Mouse (Mus musculus): ENCODE measurements around the gene Vps37b. TPM values are rescaled to one million over a fixed set of nuclear protein-coding genes. Genes with fewer than 3 reads are reported as not detected.

Gene Vps37b
- polyA plus RNA-seq (2015; fragmentation: Nextera tagmentation; extraction: Ambion mirVana): 106 and 109 TPM in 2 replicates

DNA sequence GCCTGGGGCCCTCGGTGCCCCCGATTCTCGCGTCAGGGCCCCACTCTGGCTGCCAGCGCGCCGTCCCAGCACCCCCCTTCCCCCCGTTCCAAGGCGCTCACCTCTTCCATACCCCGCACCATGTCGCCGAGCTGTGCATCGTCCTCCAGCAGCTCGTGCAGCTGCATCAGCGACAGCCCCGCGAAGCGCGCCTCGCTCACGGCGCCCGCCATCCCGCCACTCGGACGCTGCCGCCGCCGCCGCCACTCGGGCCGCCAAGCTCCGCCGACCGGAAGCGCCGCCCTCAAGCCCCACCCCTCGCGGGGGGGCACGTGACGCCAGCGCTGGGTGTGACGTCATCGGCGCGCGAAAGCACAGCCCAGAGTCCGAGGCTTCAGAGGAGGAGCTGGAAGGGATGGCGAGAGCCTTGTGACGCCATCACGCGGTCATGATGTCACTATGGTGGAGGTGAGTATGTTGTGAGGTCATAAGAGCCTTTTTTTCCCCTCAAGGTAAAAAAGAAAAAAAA, at the start of gene Vps37b:
Gene Vps37b (minus strand): TSS at position 270 of the 508 bp plus-strand sequence.
- peak within 1 kb of the TSS; percentile 96 for H3K9ac ChIP-seq (replicated peaks)
- H3K27ac ChIP-seq (replicated peaks): peak within 1 kb of the TSS; percentile 95
- peak; percentile 74 for ATAC-seq (replicated peaks)
- no peaks in the 10 kb centered on the region for H3K27me3 ChIP-seq
- peaks cover 44% of the 10 kb centered on the region for H3K4me1 ChIP-seq
- WGBS: under 1% methylated on average over 51 of the region's 52 CpGs
- peak within 1 kb of the TSS; percentile 62 for H3K4me2 ChIP-seq (replicated peaks)
- no peaks in the 10 kb centered on the region for H3K36me3 ChIP-seq
- H3K4me3 ChIP-seq: peak within 1 kb of the TSS; percentile 90
- H3K9me3 ChIP-seq: no peaks in the 10 kb centered on the region

DNA sequence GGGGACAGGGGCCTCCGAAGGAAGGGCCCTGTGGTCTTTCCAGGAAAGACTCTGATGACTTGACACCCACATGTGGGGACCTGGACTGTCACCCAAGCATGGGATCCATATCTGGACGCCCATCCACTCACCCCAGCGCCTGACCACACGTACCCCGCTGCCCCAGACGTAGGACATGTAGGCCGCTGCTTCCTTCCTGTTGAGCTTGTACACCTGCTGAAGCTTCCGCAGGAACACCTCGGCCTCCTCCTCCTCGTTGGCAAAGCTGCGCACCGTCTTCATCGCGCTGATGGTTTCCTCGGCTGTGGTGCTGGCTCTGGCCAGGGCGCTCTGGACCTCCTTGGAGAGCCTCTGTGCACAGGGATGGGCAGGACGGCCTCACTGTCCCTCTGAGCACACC, 47.8 kb upstream of the Vps37b start:
- H3K27ac ChIP-seq (replicated peaks): no peak overlapping the region
- peaks cover 41% of the 10 kb centered on the region for H3K4me1 ChIP-seq
- H3K4me2 ChIP-seq (replicated peaks): no peak overlapping the region
- H3K4me3 ChIP-seq: no peak overlapping the region
- 93% methylated on average over 17 of the region's 17 CpGs for WGBS
- no peaks in the 10 kb centered on the region for H3K36me3 ChIP-seq
- H3K9ac ChIP-seq (replicated peaks): no peak overlapping the region
- no peaks in the 10 kb centered on the region for H3K27me3 ChIP-seq
- H3K9me3 ChIP-seq: no peaks in the 10 kb centered on the region
- no peak for ATAC-seq (replicated peaks)

DNA sequence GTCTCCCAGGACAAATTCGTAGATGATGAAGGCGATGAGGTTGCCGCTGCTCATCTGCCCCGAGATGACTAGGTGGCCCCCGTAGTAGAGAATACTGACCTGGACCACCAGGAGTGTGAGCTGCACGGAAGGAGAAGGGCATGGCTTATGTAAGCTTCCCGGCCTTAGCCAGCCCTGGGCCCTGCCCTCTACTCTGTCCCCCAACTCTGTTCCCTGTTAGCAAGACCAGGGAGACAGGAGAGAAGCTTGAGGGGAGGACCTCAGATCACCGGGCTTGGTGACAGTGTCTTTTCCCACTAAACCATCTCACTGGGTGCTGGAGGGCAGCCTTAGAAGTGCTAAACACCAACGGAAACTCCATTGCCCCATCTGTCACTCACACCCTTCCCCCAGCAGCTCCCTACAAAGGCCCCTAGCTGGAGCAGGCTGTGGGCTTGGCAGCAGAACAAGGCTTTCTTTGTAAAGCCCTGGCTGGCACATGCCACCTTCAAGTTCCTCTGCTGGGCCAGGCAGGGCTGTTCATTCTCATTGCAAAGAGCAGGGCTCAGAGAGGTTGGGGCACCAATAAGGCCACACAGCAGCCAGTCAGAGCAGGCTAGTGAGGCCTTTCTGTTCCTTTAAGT, 46.8 kb upstream of the Vps37b start:
- Histone ChIP-seq H3K36me3 (no peaks in the 10 kb centered on the region), H3K27ac (replicated peaks) (peak overlapping the region; percentile 90), H3K4me2 (replicated peaks) (peak overlapping the region; percentile 30), H3K4me3 (no peak overlapping the region), H3K9me3 (no peaks in the 10 kb centered on the region), H3K4me1 (peaks cover 38% of the 10 kb centered on the region), H3K9ac (replicated peaks) (peak overlapping the region; percentile 19; the same call in 1 of the 2 replicates), H3K27me3 (no peaks in the 10 kb centered on the region)
- WGBS: 35% methylated on average over 9 of the region's 9 CpGs
- ATAC-seq (replicated peaks): peak; percentile 88

DNA sequence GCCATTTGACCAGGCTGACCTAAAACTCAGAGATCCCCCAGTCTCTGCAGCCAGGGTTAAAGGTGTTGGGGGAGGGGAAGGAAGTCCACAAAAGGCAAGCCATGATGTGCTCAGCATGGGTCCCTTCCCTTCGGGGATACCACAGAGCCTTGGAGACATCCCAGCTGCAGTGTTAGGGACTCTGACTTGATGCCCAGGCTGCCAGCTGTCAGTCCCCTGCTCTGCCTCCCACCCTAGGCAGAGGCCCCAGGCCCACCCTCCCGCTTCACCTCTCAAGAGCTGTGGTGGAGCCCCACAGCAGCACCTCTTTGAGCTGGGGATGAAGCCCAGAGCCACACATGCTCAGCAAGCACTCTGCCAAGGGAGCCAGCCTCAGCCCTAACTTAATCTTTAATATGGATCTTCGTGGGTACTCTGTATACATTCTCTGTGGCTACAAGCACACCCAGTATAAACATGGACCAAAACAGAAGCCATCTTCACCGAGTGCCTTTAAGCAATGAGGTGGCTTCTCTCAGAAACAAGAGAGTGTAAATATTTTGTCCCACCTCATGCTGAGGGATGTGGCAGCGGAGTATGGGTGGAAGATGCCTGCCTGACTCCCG, 45.9 kb upstream of the Vps37b start:
- Histone ChIP-seq H3K4me3 (no peak overlapping the region), H3K36me3 (no peaks in the 10 kb centered on the region), H3K27ac (replicated peaks) (peak overlapping the region; percentile 90), H3K4me1 (peaks cover 42% of the 10 kb centered on the region), H3K4me2 (replicated peaks) (peak overlapping the region; percentile 30; the same call in 1 of the 2 replicates), H3K27me3 (no peaks in the 10 kb centered on the region), H3K9me3 (no peaks in the 10 kb centered on the region), H3K9ac (replicated peaks) (no peak overlapping the region)
- 51% methylated on average over 6 of the region's 6 CpGs for WGBS
- ATAC-seq (replicated peaks): no peak

DNA sequence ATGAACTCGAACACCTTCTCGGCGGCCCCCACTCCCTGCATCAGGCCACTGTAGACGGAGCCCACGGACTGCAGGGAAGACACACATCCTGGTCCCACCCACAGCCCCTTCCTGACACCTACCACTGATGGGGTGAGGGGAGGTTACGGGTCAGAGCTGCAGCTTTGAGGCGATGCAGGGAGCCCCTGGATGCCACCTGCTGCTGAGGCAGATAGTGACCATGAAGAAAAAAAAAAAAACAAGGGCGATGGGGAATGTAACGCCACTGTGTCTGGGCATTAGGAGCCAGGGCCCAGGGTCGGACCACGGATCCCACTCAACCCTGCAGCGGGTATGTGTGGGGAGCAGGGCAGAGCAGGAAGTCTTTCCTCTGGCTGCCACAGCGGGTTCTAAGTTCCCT, 45.2 kb upstream of the Vps37b start:
- Histone ChIP-seq H3K36me3 (no peaks in the 10 kb centered on the region), H3K4me2 (replicated peaks) (no peak overlapping the region), H3K4me1 (peaks cover 42% of the 10 kb centered on the region), H3K27ac (replicated peaks) (no peak overlapping the region), H3K9ac (replicated peaks) (no peak overlapping the region), H3K9me3 (no peaks in the 10 kb centered on the region), H3K4me3 (no peak overlapping the region), H3K27me3 (no peaks in the 10 kb centered on the region)
- no peak for ATAC-seq (replicated peaks)
- WGBS: 86% methylated on average over 13 of the region's 13 CpGs

DNA sequence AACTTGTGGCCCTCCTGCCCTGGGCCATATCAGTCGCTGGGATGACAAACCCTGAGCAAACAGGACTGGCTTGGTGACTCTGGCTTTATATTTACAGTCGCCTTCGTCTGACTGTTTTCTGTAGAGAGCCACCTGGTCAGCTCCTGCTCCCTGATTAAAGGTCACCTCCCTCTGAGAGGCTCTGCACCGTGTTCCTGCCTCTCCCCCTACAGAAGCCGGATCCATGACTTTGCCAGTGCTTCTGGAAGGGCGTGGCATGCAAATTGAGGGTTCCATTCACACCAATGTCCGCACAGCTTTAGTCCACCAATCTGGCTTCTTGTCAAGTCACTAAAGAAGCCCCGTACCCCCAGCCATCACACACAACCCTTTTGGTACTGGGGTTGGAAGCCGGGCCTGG, 44.5 kb upstream of the Vps37b start:
- no peak overlapping the region for H3K4me2 ChIP-seq (replicated peaks)
- no peaks in the 10 kb centered on the region for H3K27me3 ChIP-seq
- H3K36me3 ChIP-seq: no peaks in the 10 kb centered on the region
- ATAC-seq (replicated peaks): no peak
- no peak overlapping the region for H3K27ac ChIP-seq (replicated peaks)
- WGBS: 62% methylated on average over 9 of the region's 9 CpGs
- H3K9ac ChIP-seq (replicated peaks): no peak overlapping the region
- H3K4me3 ChIP-seq: no peak overlapping the region
- no peaks in the 10 kb centered on the region for H3K9me3 ChIP-seq
- H3K4me1 ChIP-seq: peaks cover 46% of the 10 kb centered on the region

DNA sequence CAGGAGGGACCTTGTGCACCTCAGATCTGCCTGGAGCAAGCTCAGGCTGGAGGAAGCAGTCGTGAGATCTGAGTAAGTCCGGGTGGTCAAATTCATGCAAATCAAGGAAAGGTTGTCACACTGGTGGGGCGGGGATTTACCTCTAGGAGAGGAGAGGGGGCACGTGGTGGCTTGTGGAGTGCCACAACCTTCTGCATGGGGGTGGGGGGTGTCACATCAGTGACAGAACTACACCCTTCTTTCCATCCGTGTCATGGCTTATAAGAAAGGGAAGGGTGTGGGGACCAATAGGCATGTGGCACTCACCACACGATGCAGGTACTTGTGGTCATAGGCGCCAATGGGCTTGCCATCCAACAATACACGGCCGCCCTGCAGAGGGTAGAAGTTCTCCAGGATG, 43.6 kb upstream of the Vps37b start:
- no peak overlapping the region for H3K9ac ChIP-seq (replicated peaks)
- peaks cover 46% of the 10 kb centered on the region for H3K4me1 ChIP-seq
- 70% methylated on average over 9 of the region's 9 CpGs for WGBS

DNA sequence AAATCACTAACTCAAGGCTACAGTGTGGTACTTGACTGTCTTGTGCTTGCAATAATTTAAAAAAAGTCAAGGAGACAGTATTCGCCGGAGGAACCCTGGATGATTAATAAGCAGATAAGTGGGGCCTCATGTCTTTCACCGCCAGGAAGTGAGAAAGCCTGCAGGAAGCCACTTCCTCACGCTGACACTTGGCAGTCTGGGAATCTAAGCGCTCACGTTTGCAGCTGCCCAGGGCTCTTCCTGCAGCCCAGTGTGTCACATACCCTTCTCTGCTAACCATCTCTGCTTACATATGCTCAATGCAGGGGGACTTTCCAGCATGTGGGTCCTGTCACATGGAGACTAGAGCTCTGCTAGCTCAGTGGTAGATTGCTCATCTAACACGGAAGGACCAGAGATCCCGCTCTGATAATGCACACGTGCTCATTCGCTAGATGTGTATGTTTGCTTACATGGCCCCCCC, 42.8 kb upstream of the Vps37b start:
- H3K4me1 ChIP-seq: peaks cover 41% of the 10 kb centered on the region
- no peak overlapping the region for H3K4me3 ChIP-seq
- H3K9ac ChIP-seq (replicated peaks): no peak overlapping the region
- H3K27ac ChIP-seq (replicated peaks): no peak overlapping the region
- no peaks in the 10 kb centered on the region for H3K27me3 ChIP-seq
- no peaks in the 10 kb centered on the region for H3K36me3 ChIP-seq
- H3K4me2 ChIP-seq (replicated peaks): no peak overlapping the region
- ATAC-seq (replicated peaks): no peak
- WGBS: 72% methylated on average over 10 of the region's 10 CpGs
- no peaks in the 10 kb centered on the region for H3K9me3 ChIP-seq

More for the DNA sequence above, 43.6 kb upstream of the Vps37b start:
- no peak overlapping the region for H3K27ac ChIP-seq (replicated peaks)
- no peaks in the 10 kb centered on the region for H3K27me3 ChIP-seq
- H3K4me3 ChIP-seq: no peak overlapping the region
- H3K4me2 ChIP-seq (replicated peaks): no peak overlapping the region
- no peaks in the 10 kb centered on the region for H3K36me3 ChIP-seq
- no peak for ATAC-seq (replicated peaks)
- H3K9me3 ChIP-seq: no peaks in the 10 kb centered on the region

DNA sequence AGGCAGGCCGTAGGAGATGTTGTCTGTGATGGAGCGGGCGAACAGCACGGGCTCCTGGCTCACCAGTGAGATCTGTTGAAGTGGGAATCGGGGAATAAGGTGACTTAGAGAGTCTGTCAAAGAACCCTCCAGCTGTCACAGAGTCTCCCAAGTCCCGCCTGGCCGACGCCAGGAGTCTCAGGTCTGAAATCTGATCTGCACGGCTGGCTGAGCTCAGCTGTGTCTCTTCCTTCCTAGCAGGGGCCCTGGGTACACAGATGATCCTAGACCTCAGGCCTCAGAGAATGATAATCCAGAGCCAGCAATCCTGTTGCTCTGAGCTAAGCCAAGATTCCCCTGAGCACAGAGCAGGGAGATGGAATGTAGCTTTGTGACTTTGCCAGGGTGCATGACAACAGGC, 41.6 kb upstream of the Vps37b start:
- H3K36me3 ChIP-seq: no peaks in the 10 kb centered on the region
- no peak overlapping the region for H3K9ac ChIP-seq (replicated peaks)
- H3K4me3 ChIP-seq: no peak overlapping the region
- no peaks in the 10 kb centered on the region for H3K27me3 ChIP-seq
- no peaks in the 10 kb centered on the region for H3K9me3 ChIP-seq
- H3K4me2 ChIP-seq (replicated peaks): no peak overlapping the region
- H3K27ac ChIP-seq (replicated peaks): no peak overlapping the region
- no peak for ATAC-seq (replicated peaks)
- WGBS: 58% methylated on average over 9 of the region's 9 CpGs
- peaks cover 29% of the 10 kb centered on the region for H3K4me1 ChIP-seq

DNA sequence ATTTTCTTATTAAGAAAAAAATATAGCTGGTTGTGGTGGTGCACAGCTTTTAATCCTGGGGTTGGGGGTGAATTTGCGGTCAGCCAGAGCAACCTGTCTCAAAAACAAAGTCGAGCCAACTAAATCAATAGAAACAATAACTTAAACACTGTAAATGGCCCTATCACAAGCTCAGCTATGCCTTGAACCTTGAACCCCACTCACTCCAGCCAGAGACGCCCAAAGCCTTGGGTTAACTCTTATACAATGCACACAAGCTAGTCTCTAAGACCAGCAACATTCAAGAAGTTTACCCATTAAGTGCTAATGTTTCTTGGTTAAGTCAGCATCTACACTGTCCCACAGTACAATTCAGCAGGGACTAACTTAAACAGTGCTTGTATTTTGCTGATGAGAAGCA, 37.6 kb upstream of the Vps37b start:
- no peaks in the 10 kb centered on the region for H3K9me3 ChIP-seq
- no peak overlapping the region for H3K9ac ChIP-seq (replicated peaks)
- no peak overlapping the region for H3K4me3 ChIP-seq
- H3K27ac ChIP-seq (replicated peaks): no peak overlapping the region
- H3K27me3 ChIP-seq: no peaks in the 10 kb centered on the region
- H3K4me1 ChIP-seq: peaks cover 8% of the 10 kb centered on the region; the same call in 1 of the 2 replicates
- no peak for ATAC-seq (replicated peaks)
- 82% methylated on average over 3 of the region's 3 CpGs for WGBS
- no peaks in the 10 kb centered on the region for H3K36me3 ChIP-seq
- no peak overlapping the region for H3K4me2 ChIP-seq (replicated peaks)

DNA sequence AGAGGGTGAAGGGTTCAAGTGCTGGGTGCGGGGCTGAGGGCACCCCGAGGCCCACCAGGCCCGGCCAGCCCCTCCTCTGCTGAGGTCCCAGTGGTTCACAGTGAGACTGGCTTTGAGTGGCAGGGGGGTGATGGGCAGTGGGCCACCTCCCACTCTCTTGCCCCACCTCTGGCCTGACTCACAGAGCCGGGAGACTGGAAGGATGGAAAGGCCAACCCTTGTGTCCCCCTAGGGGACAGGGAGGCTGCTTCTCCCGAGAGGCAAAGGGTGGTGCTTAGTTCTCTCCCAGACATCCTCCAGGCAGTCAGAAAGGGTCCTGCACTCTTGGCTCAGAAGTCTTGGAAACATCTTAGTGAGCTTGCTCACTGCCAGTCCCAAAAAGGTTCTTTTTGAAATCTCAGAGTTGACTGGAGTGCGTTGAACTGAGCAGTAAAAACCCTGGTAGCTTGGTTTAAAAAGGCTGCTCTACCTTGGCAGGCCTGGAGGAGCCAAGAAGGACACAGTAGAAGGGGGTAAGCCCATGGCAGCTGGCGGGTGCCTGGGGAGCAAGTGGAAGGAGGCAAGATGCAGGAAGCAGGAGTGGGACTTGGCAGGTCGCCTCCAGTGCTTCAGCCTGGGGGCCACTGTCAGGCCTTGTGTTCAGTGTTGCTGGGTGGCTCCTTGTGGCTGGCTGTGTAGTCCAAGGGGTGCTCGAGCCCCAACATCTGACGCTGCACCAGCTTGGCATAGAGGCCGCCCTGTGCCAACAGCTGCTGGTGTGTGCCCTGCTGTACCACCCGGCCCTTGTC, 30.2 kb upstream of the Vps37b start:
- Histone ChIP-seq H3K4me3 (no peak overlapping the region), H3K4me1 (0 out of 2 replicates have a peak, but pooled peaks cover 5% of the 10 kb centered on the region), H3K9me3 (no peaks in the 10 kb centered on the region), H3K27me3 (no peaks in the 10 kb centered on the region), H3K9ac (replicated peaks) (no peak overlapping the region), H3K36me3 (no peaks in the 10 kb centered on the region), H3K4me2 (replicated peaks) (no peak overlapping the region), H3K27ac (replicated peaks) (no peak overlapping the region)
- no peak for ATAC-seq (replicated peaks)
- WGBS: 71% methylated on average over 12 of the region's 12 CpGs

DNA sequence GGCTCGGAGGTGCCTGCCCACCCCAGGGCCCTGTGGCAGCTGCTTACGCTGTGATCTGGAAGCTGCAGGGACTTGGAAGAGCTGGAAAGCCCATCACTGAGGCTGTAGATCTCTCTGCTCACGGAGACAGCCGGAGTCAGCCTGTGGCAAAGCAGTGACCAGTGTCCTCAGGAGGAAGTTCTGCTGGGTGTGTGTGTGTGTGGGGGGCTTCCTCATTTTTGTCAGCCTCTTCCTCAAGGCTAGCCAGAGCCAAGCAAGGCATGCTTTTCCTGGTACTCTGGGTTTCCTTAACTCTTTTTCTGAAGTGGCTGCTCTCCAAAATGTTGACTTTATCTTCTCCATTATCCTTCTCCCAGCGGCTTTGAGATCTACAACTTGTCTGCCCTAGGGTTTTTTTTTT, 27.6 kb upstream of the Vps37b start:
- no peak overlapping the region for H3K9ac ChIP-seq (replicated peaks)
- no peaks in the 10 kb centered on the region for H3K27me3 ChIP-seq
- H3K4me2 ChIP-seq (replicated peaks): no peak overlapping the region
- no peaks in the 10 kb centered on the region for H3K36me3 ChIP-seq
- ATAC-seq (replicated peaks): no peak
- 82% methylated on average over 5 of the region's 5 CpGs for WGBS
- 0 out of 2 replicates have a peak, but pooled peaks cover 5% of the 10 kb centered on the region for H3K4me1 ChIP-seq
- no peak overlapping the region for H3K4me3 ChIP-seq
- no peaks in the 10 kb centered on the region for H3K9me3 ChIP-seq
- H3K27ac ChIP-seq (replicated peaks): no peak overlapping the region
